Mouse (Mus musculus) forebrain, embryonic 10.5 days (tissue): ENCODE results near the gene Smim5. TPM values are rescaled to one million over a fixed set of nuclear protein-coding genes. Genes with fewer than 3 reads are reported as not detected.

Experiments
- DNase-seq: peaks from one replicate; pipeline ENCODE4 v3.0.0-alpha.2; 2017; ENCODE audit warnings: low spot score; ENCODE audit errors: extremely low spot score
- H3K27ac ChIP-seq: fragments of 300-500 bp; sonication (generic); 2 replicates; pipeline ENCODE4 v1.5.1; 2016; ENCODE audit warnings: mild to moderate bottlenecking
- H3K27me3 ChIP-seq: fragments of 300-500 bp; sonication (generic); 2 replicates; pipeline ENCODE4 v1.6.1; 2016; ENCODE audit warnings: mild to moderate bottlenecking; ENCODE audit not compliant: poor library complexity, severe bottlenecking
- H3K36me3 ChIP-seq: fragments of 300-500 bp; sonication (generic); replicated peaks from 2 replicates; pipeline ENCODE4 v1.6.1; 2016; ENCODE audit warnings: mild to moderate bottlenecking, moderate library complexity
- H3K4me1 ChIP-seq: fragments of 300-500 bp; sonication (generic); 2 replicates; pipeline ENCODE4 v1.6.1; 2016
- H3K4me3 ChIP-seq: fragments of 300-500 bp; sonication (generic); 2 replicates; pipeline ENCODE4 v1.5.1; 2016; ENCODE audit warnings: mild to moderate bottlenecking, moderate library complexity
- H3K9me3 ChIP-seq: fragments of 300-500 bp; sonication (generic); 2 replicates; pipeline ENCODE4 v1.6.1; 2016; ENCODE audit warnings: mild to moderate bottlenecking, moderate library complexity
- WGBS: fragments of 180-500 bp; shearing (Covaris S2); methylation state at CpG from one replicate; pipeline ENCODE4 v1.1.7; 2016; 5-methylcytosine and 5-hydroxymethylcytosine counted together
- polyA plus RNA-seq: library from polyadenylated mRNA; unstranded; fragments of >200 nt; fragmentation: Nextera tagmentation; extraction: Ambion mirVana; gene quantifications from 2 replicates; pipeline ENCODE4 v1.2.1, GENCODE M21; 2016

The Smim5 gene
- polyA plus RNA-seq, 1 experiment from 2014 or later: 2.4 TPM

- Histone ChIP-seq H3K9me3 (no peaks in the 10 kb centered on the region), H3K4me1 (peaks cover 59% of the 10 kb centered on the region), H3K36me3 (peaks cover 37% of the 10 kb centered on the region), H3K4me3 (peak overlapping the region; percentile 13; the same call in 1 of the 2 replicates), H3K27me3 (no peaks in the 10 kb centered on the region), H3K27ac (peak overlapping the region; percentile 68)
- WGBS: 80% methylated on average over 8 of the region's 8 CpGs
- no peak for DNase-seq
Observed at GRCm38 (mm10) chr11:115900561-115901337, 983 bp downstream of the Smim5 start.

GRCm38 (mm10) chr11:115901338-115902161, 1.8 kb downstream of the Smim5 start:
- WGBS: 84% methylated on average over 9 of the region's 9 CpGs
- H3K27me3 ChIP-seq: no peaks in the 10 kb centered on the region
- H3K4me1 ChIP-seq: peaks cover 65% of the 10 kb centered on the region
- DNase-seq: no peak
- H3K27ac ChIP-seq: peak overlapping the region; percentile 68
- H3K36me3 ChIP-seq: peaks cover 30% of the 10 kb centered on the region
- no peaks in the 10 kb centered on the region for H3K9me3 ChIP-seq
- H3K4me3 ChIP-seq: no peak overlapping the region

GRCm38 (mm10) chr11:115902177-115902576, 2.4 kb downstream of the Smim5 start:
- no peak for DNase-seq
- H3K9me3 ChIP-seq: no peaks in the 10 kb centered on the region
- peak overlapping the region; percentile 68 for H3K27ac ChIP-seq
- peaks cover 65% of the 10 kb centered on the region for H3K4me1 ChIP-seq
- H3K36me3 ChIP-seq: peaks cover 26% of the 10 kb centered on the region
- no peak overlapping the region for H3K4me3 ChIP-seq
- no peaks in the 10 kb centered on the region for H3K27me3 ChIP-seq
- WGBS: 85% methylated on average over 5 of the region's 5 CpGs

GRCm38 (mm10) chr11:115902831-115903230, 3.1 kb downstream of the Smim5 start:
- 100% methylated on average over 1 of the region's 1 CpGs for WGBS
- H3K27ac ChIP-seq: peak overlapping the region; percentile 68

GRCm38 (mm10) chr11:115903384-115904230, 3.8 kb downstream of the Smim5 start:
- WGBS: 79% methylated on average over 11 of the region's 11 CpGs
- Histone ChIP-seq H3K27ac (peak overlapping the region; percentile 68), H3K4me3 (no peak overlapping the region), H3K4me1 (peaks cover 63% of the 10 kb centered on the region), H3K27me3 (no peaks in the 10 kb centered on the region), H3K36me3 (peaks cover 28% of the 10 kb centered on the region), H3K9me3 (no peaks in the 10 kb centered on the region)
- no peak for DNase-seq

More at GRCm38 (mm10) chr11:115902831-115903230, 3.1 kb downstream of the Smim5 start:
- Histone ChIP-seq H3K4me1 (peaks cover 65% of the 10 kb centered on the region), H3K9me3 (no peaks in the 10 kb centered on the region), H3K27me3 (no peaks in the 10 kb centered on the region), H3K36me3 (peaks cover 21% of the 10 kb centered on the region; the same call in 1 of the 2 replicates), H3K4me3 (no peak overlapping the region)
- DNase-seq: no peak

DNA sequence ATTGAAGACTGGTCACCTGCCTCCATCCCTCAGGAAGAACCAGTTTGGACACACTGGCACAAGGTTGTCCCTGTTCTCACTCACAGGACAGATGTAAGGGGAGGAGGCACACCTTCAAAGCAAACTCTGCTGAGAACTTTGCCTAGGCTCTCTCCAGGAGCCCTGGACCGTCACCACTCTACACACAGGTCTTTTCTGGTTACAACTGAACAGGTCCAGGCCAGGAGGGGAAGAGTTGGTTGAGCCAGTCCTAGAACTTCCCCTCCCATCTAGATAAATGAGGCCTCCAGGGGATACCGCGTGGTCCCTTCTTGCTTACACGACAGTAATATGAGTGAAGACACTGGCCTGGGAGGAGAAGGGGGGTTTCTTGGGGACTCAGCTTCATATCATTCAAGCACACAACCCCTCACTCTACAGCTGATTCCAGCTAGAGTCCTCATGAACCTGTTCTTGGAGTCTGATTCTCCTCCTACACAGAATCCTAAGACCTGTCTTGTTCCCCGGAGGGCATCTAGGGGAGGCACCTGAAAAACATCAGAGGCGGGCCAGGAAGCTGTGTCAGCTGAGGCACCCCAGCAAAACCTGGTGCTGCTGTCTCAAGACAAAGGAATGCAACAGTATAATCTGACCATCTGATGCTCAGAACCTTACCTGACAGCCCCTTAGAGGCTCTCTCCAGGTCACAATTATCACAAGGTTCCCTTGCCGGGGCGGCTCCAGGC, 4.6 kb downstream of the Smim5 start:
- Histone ChIP-seq H3K27me3 (no peaks in the 10 kb centered on the region), H3K36me3 (peaks cover 35% of the 10 kb centered on the region), H3K9me3 (no peaks in the 10 kb centered on the region), H3K4me3 (no peak overlapping the region), H3K27ac (peak overlapping the region; percentile 70), H3K4me1 (peaks cover 55% of the 10 kb centered on the region)
- 82% methylated on average over 8 of the region's 8 CpGs for whole genome bisulfite sequencing
- no peak for DNase-seq

DNA sequence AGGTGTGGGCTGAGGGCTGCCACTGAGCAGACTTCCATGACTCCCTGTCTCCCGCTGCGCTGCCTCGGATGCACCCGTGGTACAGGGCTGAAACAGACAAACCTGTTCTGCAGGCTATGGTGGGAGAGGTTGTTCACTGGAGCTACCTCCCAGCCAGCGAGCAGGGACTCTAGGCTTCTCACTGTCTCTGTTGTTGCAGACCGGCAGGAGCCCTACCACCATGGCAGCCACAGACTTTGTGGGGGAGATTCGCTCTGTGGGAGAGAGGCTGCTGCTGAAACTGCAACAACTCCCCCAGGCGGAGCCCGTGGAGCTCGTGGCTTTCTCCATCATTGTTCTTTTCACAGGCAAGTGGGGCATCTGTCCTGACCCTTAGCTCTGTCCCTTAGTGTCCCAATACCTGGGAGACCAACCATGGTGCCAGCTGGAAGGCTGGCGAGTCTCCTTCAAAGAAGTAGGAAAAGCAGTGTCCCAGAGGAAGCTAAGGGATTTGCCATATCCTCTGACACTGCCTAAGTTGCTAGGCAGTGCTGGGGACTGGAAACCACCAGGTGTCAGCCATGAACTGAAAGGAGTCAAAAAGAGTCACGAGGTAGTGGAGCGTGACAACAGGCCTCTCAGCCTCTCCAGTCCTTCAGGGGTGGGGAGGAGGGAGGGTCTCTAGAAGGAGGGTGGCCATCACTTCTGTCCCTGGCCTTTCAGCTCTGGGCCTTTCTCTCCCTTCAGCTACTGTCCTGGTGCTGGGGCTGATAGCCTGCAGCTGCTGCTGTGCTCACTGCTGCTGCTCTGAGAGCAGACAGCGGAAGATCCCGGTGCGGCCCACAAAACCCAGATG, 5.4 kb downstream of the Smim5 start:
- peaks cover 47% of the 10 kb centered on the region for H3K4me1 ChIP-seq

GRCm38 (mm10) chr11:115906116-115906515, 6.3 kb downstream of the Smim5 start:
- 81% methylated on average over 3 of the region's 3 CpGs for WGBS
- no peak for DNase-seq
- Histone ChIP-seq H3K27ac (no peak overlapping the region), H3K9me3 (no peaks in the 10 kb centered on the region), H3K4me3 (no peak overlapping the region), H3K4me1 (peaks cover 38% of the 10 kb centered on the region), H3K27me3 (no peaks in the 10 kb centered on the region), H3K36me3 (peaks cover 38% of the 10 kb centered on the region)

More for the DNA sequence above, 5.4 kb downstream of the Smim5 start:
- peaks cover 36% of the 10 kb centered on the region for H3K36me3 ChIP-seq
- 52% methylated on average over 16 of the region's 16 CpGs for WGBS
- no peaks in the 10 kb centered on the region for H3K27me3 ChIP-seq
- no peaks in the 10 kb centered on the region for H3K9me3 ChIP-seq
- H3K27ac ChIP-seq: peak overlapping the region; percentile 70
- H3K4me3 ChIP-seq: no peak overlapping the region
- DNase-seq: no peak

DNA sequence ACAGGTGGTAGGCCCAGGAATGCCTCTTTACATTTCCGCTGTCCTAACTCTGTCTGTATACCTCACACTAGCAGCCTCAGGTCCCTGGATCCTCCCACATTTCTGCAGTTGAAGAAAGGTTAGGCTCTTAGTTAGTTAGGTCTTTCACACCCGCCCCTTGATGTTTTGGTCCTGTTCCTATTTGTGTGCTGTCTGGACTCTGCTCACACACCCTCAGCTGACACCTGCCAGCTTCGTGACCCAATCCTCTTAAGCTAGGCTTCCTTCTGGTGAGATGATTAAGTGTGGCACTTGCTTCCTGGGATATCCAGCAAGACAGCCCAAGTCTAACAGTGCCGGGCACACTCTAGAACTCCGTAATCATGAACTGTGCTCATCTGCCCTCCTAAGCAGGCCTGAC, 6.8 kb downstream of the Smim5 start:
- Histone ChIP-seq H3K4me1 (peaks cover 34% of the 10 kb centered on the region), H3K27me3 (no peaks in the 10 kb centered on the region), H3K9me3 (no peaks in the 10 kb centered on the region), H3K4me3 (no peak overlapping the region), H3K36me3 (peaks cover 40% of the 10 kb centered on the region), H3K27ac (no peak overlapping the region)
- no peak for DNase-seq
- 90% methylated on average over 5 of the region's 5 CpGs for WGBS

GRCm38 (mm10) chr11:115911134-115911561, 11.4 kb downstream of the Smim5 start:
- WGBS: 93% methylated on average over 5 of the region's 5 CpGs
- no peak for DNase-seq
- Histone ChIP-seq H3K4me3 (no peak overlapping the region), H3K27me3 (no peaks in the 10 kb centered on the region), H3K27ac (no peak overlapping the region), H3K36me3 (peaks cover 56% of the 10 kb centered on the region), H3K4me1 (peaks cover 2% of the 10 kb centered on the region), H3K9me3 (no peaks in the 10 kb centered on the region)

- no peaks in the 10 kb centered on the region for H3K4me1 ChIP-seq
- H3K27ac ChIP-seq: no peak within 1 kb of the TSS
- no peak for DNase-seq
- H3K4me3 ChIP-seq: no peak within 1 kb of the TSS
- peaks cover 60% of the 10 kb centered on the region for H3K36me3 ChIP-seq
- WGBS: 83% methylated on average over 11 of the region's 11 CpGs
- no peaks in the 10 kb centered on the region for H3K27me3 ChIP-seq
- no peaks in the 10 kb centered on the region for H3K9me3 ChIP-seq
Observed at GRCm38 (mm10) chr11:115911632-115912376, 12.0 kb downstream of the Smim5 start, which contains the start of gene Smim6. TSS of gene Smim6 (plus strand) at chr11:115912017.
